Mouse (Mus musculus): ENCODE results near the gene Uhrf1bp1l. TPM values are rescaled to one million over a fixed set of nuclear protein-coding genes. Genes with fewer than 3 reads are reported as not detected.
"Not testable (repeated sequence)": the region's sequence is repeated elsewhere in the genome, so short reads cannot be mapped to it uniquely, and the experiment has no call there.

Uhrf1bp1l gene
- polyA plus RNA-seq (2015; fragmentation: Nextera tagmentation; extraction: Ambion mirVana) = 28.8 and 31.2 TPM in 2 replicates

DNA sequence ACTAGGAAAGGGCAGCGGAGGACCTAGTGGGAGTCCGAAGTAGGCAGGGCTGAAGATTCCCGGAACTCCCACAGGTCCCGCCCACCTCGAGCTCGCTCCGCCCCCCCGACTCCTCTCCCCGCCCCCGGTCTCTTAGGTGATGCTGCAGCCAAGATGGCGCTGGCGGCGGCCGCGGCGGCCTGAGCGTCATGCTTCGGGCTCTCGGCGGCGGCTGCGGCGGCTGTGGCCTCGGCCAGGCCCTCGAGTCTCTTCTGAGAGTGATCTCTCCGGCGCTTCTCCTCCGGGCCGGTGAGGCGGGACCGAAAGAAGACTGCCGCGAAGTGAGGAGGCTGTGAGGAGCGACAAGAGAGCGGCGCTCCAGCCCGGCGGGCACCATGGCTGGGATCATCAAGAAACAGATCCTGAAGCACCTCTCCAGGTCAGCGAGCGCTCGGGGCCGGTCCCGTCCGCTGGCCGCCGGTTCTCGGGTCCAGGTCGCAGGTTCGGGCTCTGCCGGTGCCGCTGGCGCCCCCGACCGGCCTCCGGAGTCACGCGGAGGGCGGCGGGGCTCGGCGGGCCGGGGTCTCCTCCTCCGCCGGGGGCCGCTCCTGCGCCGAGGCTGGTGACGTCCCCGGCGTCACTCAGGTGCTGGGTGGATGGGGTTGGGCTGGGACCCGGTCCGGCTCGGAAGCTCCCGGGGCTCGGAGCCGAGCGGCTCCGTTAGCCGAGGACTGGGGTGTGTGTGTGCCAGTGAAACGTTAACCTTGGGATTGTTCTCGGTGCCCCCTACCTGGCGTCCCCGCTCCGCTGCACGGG, at the start of gene Uhrf1bp1l:
Gene Uhrf1bp1l (plus strand): TSS at position 121 of the 795 bp plus-strand sequence.
- under 1% methylated on average over 85 of the region's 85 CpGs for WGBS
- peak within 1 kb of the TSS; percentile 91 for H3K27ac ChIP-seq (ENCODE audit: low read length)

DNA sequence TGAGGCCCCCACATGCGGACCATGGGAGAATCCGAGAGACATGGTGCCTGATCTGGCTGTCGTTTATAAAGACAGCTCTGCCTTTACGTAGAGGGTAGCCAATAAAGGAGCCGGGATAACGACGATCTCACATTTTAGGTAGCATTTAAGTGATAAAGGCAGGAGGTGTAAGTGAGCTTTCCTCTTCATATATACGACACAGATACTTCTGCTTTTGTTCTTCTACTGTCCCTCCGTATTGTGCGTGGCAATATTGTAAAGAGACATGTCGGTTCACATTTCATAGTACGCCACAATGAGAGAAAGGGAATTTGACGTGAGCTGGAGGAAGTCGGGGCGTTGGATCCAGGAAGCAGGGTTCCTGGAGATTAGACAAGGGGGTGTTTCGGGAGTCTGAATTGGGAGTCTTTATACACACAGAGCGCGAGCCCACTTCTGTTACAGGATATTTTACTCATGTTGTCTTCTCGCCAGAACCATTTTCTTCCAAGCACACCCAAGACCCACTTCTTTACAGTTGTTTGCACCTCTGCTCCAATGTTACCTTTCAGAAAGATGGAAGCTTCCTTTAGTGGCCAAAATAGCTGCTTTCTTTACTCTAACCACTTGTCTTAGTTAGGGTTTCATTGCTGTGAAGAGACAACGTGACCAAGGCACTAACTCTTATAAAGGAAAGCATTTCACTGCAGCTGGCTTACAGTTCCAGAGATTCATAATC, 49.4 kb upstream of the Uhrf1bp1l start:
- Histone ChIP-seq H3K9me3 (ENCODE audit: control insufficient read depth, low read length) (no peaks in the 10 kb centered on the region), H3K27ac (ENCODE audit: low read length) (no peak overlapping the region), H3K4me1 (replicated peaks; ENCODE audit: control insufficient read depth, insufficient read depth, low read length) (no peaks in the 10 kb centered on the region), H3K27me3 (replicated peaks; ENCODE audit: control insufficient read depth, insufficient read depth, low read length) (no peaks in the 10 kb centered on the region), H3K36me3 (ENCODE audit: control insufficient read depth, insufficient read depth) (no peaks in the 10 kb centered on the region), H3K4me3 (replicated peaks; ENCODE audit: low read length) (no peak overlapping the region), H3K9ac (replicated peaks; ENCODE audit: low read depth, low read length) (no peak overlapping the region), H3K4me2 (ENCODE audit: low read length) (no peak overlapping the region)
- 80% methylated on average over 20 of the region's 20 CpGs for WGBS
- no peak for ATAC-seq

More for the DNA sequence above, at the start of gene Uhrf1bp1l:
- peak within 1 kb of the TSS; percentile 78 for H3K4me2 ChIP-seq (ENCODE audit: low read length)
- no peaks in the 10 kb centered on the region for H3K9me3 ChIP-seq (ENCODE audit: control insufficient read depth, low read length)
- H3K9ac ChIP-seq (replicated peaks; ENCODE audit: low read depth, low read length) = peak within 1 kb of the TSS; percentile 96
- H3K4me1 ChIP-seq (replicated peaks; ENCODE audit: control insufficient read depth, insufficient read depth, low read length) = peaks cover 7% of the 10 kb centered on the region
- no peaks in the 10 kb centered on the region for H3K27me3 ChIP-seq (replicated peaks; ENCODE audit: control insufficient read depth, insufficient read depth, low read length)
- no peaks in the 10 kb centered on the region for H3K36me3 ChIP-seq (ENCODE audit: control insufficient read depth, insufficient read depth)
- ATAC-seq = peak; percentile 96
- H3K4me3 ChIP-seq (replicated peaks; ENCODE audit: low read length) = peak within 1 kb of the TSS; percentile 95

DNA sequence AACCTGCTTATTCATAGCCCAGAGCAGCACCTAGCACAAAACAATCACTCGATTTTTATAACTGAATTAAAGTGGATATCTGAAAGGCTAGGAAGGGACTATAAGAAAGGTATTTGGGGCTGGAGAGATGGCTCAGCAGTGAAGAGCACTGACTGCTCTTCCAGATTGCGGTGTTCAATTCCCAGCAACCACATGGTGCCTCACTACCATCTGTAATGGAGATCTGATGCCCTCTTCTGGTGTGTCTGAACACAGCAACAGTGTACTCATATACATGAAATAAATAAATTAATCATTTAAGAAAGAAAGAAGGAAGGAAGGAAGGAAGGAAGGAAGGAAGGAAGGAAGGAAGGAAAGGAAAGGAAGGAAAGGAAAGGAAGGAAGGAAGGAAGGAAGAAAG, 48.5 kb upstream of the Uhrf1bp1l start:
- not testable (repeated sequence) for H3K4me2 ChIP-seq (ENCODE audit: low read length); H3K27me3 ChIP-seq (replicated peaks; ENCODE audit: control insufficient read depth, insufficient read depth, low read length); H3K27ac ChIP-seq (ENCODE audit: low read length); H3K9ac ChIP-seq (replicated peaks; ENCODE audit: low read depth, low read length); H3K36me3 ChIP-seq (ENCODE audit: control insufficient read depth, insufficient read depth); H3K4me3 ChIP-seq (replicated peaks; ENCODE audit: low read length); ATAC-seq; H3K4me1 ChIP-seq (replicated peaks; ENCODE audit: control insufficient read depth, insufficient read depth, low read length); H3K9me3 ChIP-seq (ENCODE audit: control insufficient read depth, low read length)
- 77% methylated on average over 2 of the region's 2 CpGs for WGBS

DNA sequence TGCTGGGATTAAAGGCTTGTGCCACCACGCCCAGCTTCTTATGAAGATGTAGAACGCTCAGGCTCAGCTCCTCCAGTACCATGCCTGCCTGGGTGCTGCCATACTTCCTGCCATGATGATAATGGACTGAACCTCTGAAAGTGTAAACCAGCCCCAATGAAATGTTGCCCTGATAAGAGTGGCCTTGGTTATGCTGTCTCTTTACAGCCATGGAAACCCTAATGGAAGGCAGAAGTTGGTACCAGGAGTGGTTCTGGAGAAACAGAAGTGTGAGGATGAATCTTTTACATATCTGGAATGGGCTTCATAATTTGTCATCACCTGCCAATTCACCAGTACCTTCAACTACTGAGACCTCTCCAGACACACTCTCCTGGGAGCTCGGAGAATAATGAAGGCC, 46.8 kb upstream of the Uhrf1bp1l start:
- Histone ChIP-seq H3K36me3 (ENCODE audit: control insufficient read depth, insufficient read depth) (no peaks in the 10 kb centered on the region), H3K27ac (ENCODE audit: low read length) (no peak overlapping the region), H3K4me1 (replicated peaks; ENCODE audit: control insufficient read depth, insufficient read depth, low read length) (no peaks in the 10 kb centered on the region), H3K9ac (replicated peaks; ENCODE audit: low read depth, low read length) (no peak overlapping the region), H3K4me3 (replicated peaks; ENCODE audit: low read length) (no peak overlapping the region), H3K4me2 (ENCODE audit: low read length) (no peak overlapping the region), H3K9me3 (ENCODE audit: control insufficient read depth, low read length) (no peaks in the 10 kb centered on the region), H3K27me3 (replicated peaks; ENCODE audit: control insufficient read depth, insufficient read depth, low read length) (no peaks in the 10 kb centered on the region)
- WGBS = 93% methylated on average over 3 of the region's 3 CpGs
- no peak for ATAC-seq

DNA sequence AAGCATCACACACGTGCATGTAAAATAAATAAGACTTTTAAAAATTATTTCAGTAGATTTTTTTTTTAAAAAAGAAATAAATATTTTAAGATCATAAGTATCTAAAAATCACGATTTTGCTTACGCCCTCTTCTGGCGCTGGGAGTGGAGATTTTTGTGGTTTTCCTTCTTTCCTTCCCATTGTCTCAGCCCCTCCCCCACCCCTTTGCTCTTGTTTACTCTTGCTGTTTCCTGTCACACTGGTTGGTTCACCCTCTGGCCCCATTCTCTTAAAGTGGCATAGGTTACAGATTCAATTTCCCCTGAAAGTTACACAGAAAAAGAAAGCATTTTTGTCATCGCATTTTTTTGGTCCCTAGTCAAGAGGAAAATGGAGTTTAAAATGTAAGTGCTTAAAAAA, 41.7 kb upstream of the Uhrf1bp1l start:
- H3K27me3 ChIP-seq (replicated peaks; ENCODE audit: control insufficient read depth, insufficient read depth, low read length) = no peaks in the 10 kb centered on the region
- H3K9me3 ChIP-seq (ENCODE audit: control insufficient read depth, low read length) = no peaks in the 10 kb centered on the region
- no peaks in the 10 kb centered on the region for H3K4me1 ChIP-seq (replicated peaks; ENCODE audit: control insufficient read depth, insufficient read depth, low read length)
- H3K4me2 ChIP-seq (ENCODE audit: low read length) = no peak overlapping the region
- 60% methylated on average over 5 of the region's 5 CpGs for WGBS
- H3K9ac ChIP-seq (replicated peaks; ENCODE audit: low read depth, low read length) = no peak overlapping the region
- H3K36me3 ChIP-seq (ENCODE audit: control insufficient read depth, insufficient read depth) = no peaks in the 10 kb centered on the region
- no peak overlapping the region for H3K27ac ChIP-seq (ENCODE audit: low read length)
- ATAC-seq = no peak
- H3K4me3 ChIP-seq (replicated peaks; ENCODE audit: low read length) = no peak overlapping the region

DNA sequence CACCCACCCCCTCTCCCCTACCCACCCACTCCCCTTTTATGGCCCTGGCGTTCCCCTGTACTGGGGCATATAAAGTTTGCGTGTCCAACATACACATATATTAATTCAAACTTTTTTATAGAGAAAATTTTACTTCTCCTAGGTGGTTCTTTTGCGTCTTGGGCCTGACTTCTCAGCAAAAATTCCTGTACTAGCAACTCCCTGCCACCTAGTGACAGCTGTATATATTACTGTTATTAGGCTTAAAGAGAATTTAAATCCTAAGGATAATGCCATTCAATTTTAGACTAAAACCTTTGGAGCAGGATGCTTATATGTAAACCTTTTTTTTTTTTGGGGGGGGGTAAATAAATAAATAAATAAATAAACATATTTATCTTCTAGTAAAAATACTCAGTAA, 37.4 kb upstream of the Uhrf1bp1l start:
- no peaks in the 10 kb centered on the region for H3K27me3 ChIP-seq (replicated peaks; ENCODE audit: control insufficient read depth, insufficient read depth, low read length)
- H3K9ac ChIP-seq (replicated peaks; ENCODE audit: low read depth, low read length) = no peak overlapping the region
- no peak overlapping the region for H3K27ac ChIP-seq (ENCODE audit: low read length)
- no peak for ATAC-seq
- no peaks in the 10 kb centered on the region for H3K9me3 ChIP-seq (ENCODE audit: control insufficient read depth, low read length)
- WGBS = 85% methylated on average over 3 of the region's 3 CpGs
- peaks cover 8% of the 10 kb centered on the region; the same call in 1 of the 2 replicates for H3K36me3 ChIP-seq (ENCODE audit: control insufficient read depth, insufficient read depth)
- no peaks in the 10 kb centered on the region for H3K4me1 ChIP-seq (replicated peaks; ENCODE audit: control insufficient read depth, insufficient read depth, low read length)
- no peak overlapping the region for H3K4me2 ChIP-seq (ENCODE audit: low read length)
- no peak overlapping the region for H3K4me3 ChIP-seq (replicated peaks; ENCODE audit: low read length)

DNA sequence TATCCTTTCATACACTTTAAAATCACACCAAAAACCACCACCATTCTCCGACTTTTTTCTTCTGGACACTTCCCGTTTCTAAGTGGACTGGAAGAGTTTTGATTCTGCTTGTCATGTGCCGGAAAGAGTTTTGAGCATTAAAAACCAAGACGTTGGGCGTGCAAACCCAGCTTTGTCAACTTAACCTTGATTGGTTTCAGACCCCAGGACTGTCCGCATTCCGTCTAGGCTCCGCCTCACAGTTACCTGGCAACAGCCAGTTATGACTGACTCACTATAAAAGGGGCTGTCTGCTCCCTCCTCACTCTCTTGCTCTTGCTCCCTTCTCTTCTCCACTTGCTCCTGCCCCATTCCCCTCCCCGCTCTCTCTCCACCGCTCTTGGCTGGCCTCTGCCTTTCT, 36.1 kb upstream of the Uhrf1bp1l start:
- H3K9me3 ChIP-seq (ENCODE audit: control insufficient read depth, low read length) = no peaks in the 10 kb centered on the region
- ATAC-seq = 0 out of 2 replicates have a peak, but pooled peaks have one; percentile 36
- no peaks in the 10 kb centered on the region for H3K27me3 ChIP-seq (replicated peaks; ENCODE audit: control insufficient read depth, insufficient read depth, low read length)
- H3K9ac ChIP-seq (replicated peaks; ENCODE audit: low read depth, low read length) = no peak overlapping the region
- no peak overlapping the region for H3K4me2 ChIP-seq (ENCODE audit: low read length)
- no peak overlapping the region for H3K27ac ChIP-seq (ENCODE audit: low read length)
- H3K4me1 ChIP-seq (replicated peaks; ENCODE audit: control insufficient read depth, insufficient read depth, low read length) = no peaks in the 10 kb centered on the region
- no peak overlapping the region for H3K4me3 ChIP-seq (replicated peaks; ENCODE audit: low read length)
- WGBS = 33% methylated on average over 10 of the region's 10 CpGs
- peaks cover 14% of the 10 kb centered on the region; the same call in 1 of the 2 replicates for H3K36me3 ChIP-seq (ENCODE audit: control insufficient read depth, insufficient read depth)

DNA sequence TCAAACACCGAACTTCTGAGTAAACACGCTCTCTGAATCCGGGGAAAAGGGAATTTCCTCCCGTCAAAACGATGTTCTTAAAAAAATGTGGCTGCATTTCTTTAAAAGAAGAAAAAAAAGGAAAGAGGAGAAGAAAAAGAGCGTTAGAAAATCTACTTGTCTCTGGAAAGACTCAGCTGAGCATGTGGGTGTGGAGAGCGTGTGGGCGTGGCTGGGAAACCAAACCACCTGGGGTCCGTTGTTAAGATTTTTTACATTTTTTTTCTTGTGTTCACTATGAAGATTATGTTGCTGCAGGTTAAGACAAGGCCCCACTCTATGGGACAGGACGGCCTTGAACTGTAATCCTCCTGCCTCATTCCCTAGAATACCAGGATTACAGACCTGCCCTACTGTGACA, 29.9 kb upstream of the Uhrf1bp1l start:
- WGBS = 91% methylated on average over 10 of the region's 10 CpGs
- no peak overlapping the region for H3K4me3 ChIP-seq (replicated peaks; ENCODE audit: low read length)
- H3K27me3 ChIP-seq (replicated peaks; ENCODE audit: control insufficient read depth, insufficient read depth, low read length) = no peaks in the 10 kb centered on the region
- no peaks in the 10 kb centered on the region for H3K4me1 ChIP-seq (replicated peaks; ENCODE audit: control insufficient read depth, insufficient read depth, low read length)
- H3K36me3 ChIP-seq (ENCODE audit: control insufficient read depth, insufficient read depth) = peaks cover 24% of the 10 kb centered on the region
- no peak for ATAC-seq
- H3K4me2 ChIP-seq (ENCODE audit: low read length) = no peak overlapping the region
- no peak overlapping the region for H3K9ac ChIP-seq (replicated peaks; ENCODE audit: low read depth, low read length)
- no peaks in the 10 kb centered on the region for H3K9me3 ChIP-seq (ENCODE audit: control insufficient read depth, low read length)
- H3K27ac ChIP-seq (ENCODE audit: low read length) = no peak overlapping the region

DNA sequence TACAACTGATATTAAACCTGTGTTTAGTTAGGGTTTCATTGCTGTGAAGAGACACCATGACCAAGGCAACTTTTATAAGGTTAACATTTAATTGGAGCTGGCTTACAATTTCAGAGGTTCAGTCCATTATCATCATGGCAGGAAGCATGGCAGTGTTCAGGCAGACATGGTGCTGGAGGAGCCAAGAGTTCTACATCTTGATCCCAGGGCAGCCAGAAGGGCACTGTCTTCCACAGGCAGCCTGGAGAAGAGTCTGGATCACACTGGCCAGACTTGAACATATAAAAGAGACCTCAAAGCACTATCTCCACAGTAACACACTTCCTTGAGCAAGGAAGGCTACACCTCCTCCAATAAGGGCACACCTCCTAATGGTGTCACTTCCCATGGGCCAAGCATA, 24.5 kb upstream of the Uhrf1bp1l start:
- Histone ChIP-seq H3K9ac (replicated peaks; ENCODE audit: low read depth, low read length) (no peak overlapping the region), H3K27ac (ENCODE audit: low read length) (no peak overlapping the region), H3K4me2 (ENCODE audit: low read length) (no peak overlapping the region), H3K4me1 (replicated peaks; ENCODE audit: control insufficient read depth, insufficient read depth, low read length) (no peaks in the 10 kb centered on the region), H3K36me3 (ENCODE audit: control insufficient read depth, insufficient read depth) (peaks cover 14% of the 10 kb centered on the region), H3K4me3 (replicated peaks; ENCODE audit: low read length) (no peak overlapping the region), H3K9me3 (ENCODE audit: control insufficient read depth, low read length) (no peaks in the 10 kb centered on the region), H3K27me3 (replicated peaks; ENCODE audit: control insufficient read depth, insufficient read depth, low read length) (no peaks in the 10 kb centered on the region)
- no peak for ATAC-seq
